Mouse (Mus musculus) heart, embryonic 14.5 days (tissue): Measurements from ENCODE around the gene P2rx5. TPM values are rescaled to one million over a fixed set of nuclear protein-coding genes. Genes with fewer than 3 reads are reported as not detected.

ENCODE experiments used
- ATAC-seq: fragments of 200-750 bp; cut with Nextera tagmentation; 2 replicates; pipeline ENCODE4 v1.8.0; 2017; ENCODE audit warnings: low read depth, moderate TSS enrichment; ENCODE audit not compliant: insufficient number of reproducible peaks, insufficient read depth, low FRiP score
- H3K27ac ChIP-seq, 2 experiments: fragments of 200-500 bp in 1 of 2; fragments of 300-500 bp in 1 of 2; sonication (generic) in 1 of 2; replicated peaks in 1 of 2; 2 replicates each; pipeline ENCODE4 v1.5.1; 2012 to 2014; ENCODE audit warnings: low read depth in 2 of 2, low read length in 2 of 2, control low read depth in 1 of 2, mild to moderate bottlenecking in 1 of 2, mixed read lengths in 1 of 2; ENCODE audit not compliant: control insufficient read depth in 1 of 2, insufficient read depth in 1 of 2
- H3K27me3 ChIP-seq: fragments of 300-500 bp; sonication (generic); 2 replicates; pipeline ENCODE4 v1.6.1; 2014; ENCODE audit warnings: mild to moderate bottlenecking, low read length, control low read depth; ENCODE audit not compliant: control insufficient read depth, insufficient read depth
- H3K36me3 ChIP-seq: fragments of 300-500 bp; sonication (generic); 2 replicates; pipeline ENCODE4 v1.6.1; 2014; ENCODE audit warnings: mild to moderate bottlenecking, control low read depth, low read length, mixed read lengths; ENCODE audit not compliant: control insufficient read depth, insufficient read depth
- H3K4me1 ChIP-seq, 2 experiments: fragments of 200-500 bp in 1 of 2; fragments of 300-500 bp in 1 of 2; sonication (generic) in 1 of 2; 2 replicates each; pipeline ENCODE4 v1.6.1; 2012 to 2014; ENCODE audit warnings: low read length in 2 of 2, control low read depth in 1 of 2, mixed read lengths in 1 of 2; ENCODE audit not compliant: control insufficient read depth in 2 of 2, insufficient read depth in 2 of 2
- H3K4me2 ChIP-seq: fragments of 300-500 bp; sonication (generic); 2 replicates; pipeline ENCODE4 v1.6.1; 2014; ENCODE audit warnings: mild to moderate bottlenecking, low read length
- H3K4me3 ChIP-seq, 2 experiments: fragments of 200-500 bp in 1 of 2; fragments of 300-500 bp in 1 of 2; sonication (generic) in 1 of 2; 2 replicates each; pipeline ENCODE4 v1.5.1; 2012 to 2014; ENCODE audit warnings: low read length in 2 of 2, mild to moderate bottlenecking in 2 of 2, control low read depth in 1 of 2, low read depth in 1 of 2, moderate library complexity in 1 of 2; ENCODE audit not compliant: control insufficient read depth in 1 of 2, insufficient read depth in 1 of 2
- H3K9ac ChIP-seq: fragments of 300-500 bp; sonication (generic); 2 replicates; pipeline ENCODE4 v1.6.1; 2014; ENCODE audit warnings: mild to moderate bottlenecking, low read length
- H3K9me3 ChIP-seq: fragments of 300-500 bp; sonication (generic); 2 replicates; pipeline ENCODE4 v1.6.1; 2016; ENCODE audit warnings: low read length, control low read depth; ENCODE audit not compliant: control insufficient read depth
- WGBS: fragments of 180-500 bp; shearing (Covaris S2); extraction: QIAGEN DNeasy Blood & Tissue Kit; methylation state at CpG from one replicate; pipeline ENCODE4 v1.1.7; 2014; 5-methylcytosine and 5-hydroxymethylcytosine counted together
- polyA plus RNA-seq: library from polyadenylated mRNA; unstranded; fragments of >200 nt; fragmentation: Nextera tagmentation; extraction: Ambion mirVana; gene quantifications from 2 replicates; pipeline ENCODE4 v1.2.1, GENCODE M21; 2014

Gene P2rx5
- polyA plus RNA-seq = 1.3 and 1.6 TPM in 2 replicates

GRCm38 (mm10) chr11:73159957-73160810 is at the start of gene P2rx5:
P2rx5 (plus strand) TSS chr11:73160421.
- Histone ChIP-seq H3K4me3 (peak within 1 kb of the TSS; percentile 43 to 55), H3K27me3 (peaks cover 16% of the 10 kb centered on the region), H3K9me3 (no peaks in the 10 kb centered on the region), H3K4me2 (peak within 1 kb of the TSS; percentile 94), H3K9ac (peak within 1 kb of the TSS; percentile 76), H3K27ac (peak within 1 kb of the TSS; percentile 11 to 67; a peak in 3 of 4 replicates), H3K4me1 (peaks cover 3 to 17% of the 10 kb centered on the region in 2 experiments), H3K36me3 (no peaks in the 10 kb centered on the region)
- ATAC-seq = peak; percentile 72
- 3% methylated on average over 49 of the region's 49 CpGs for WGBS

GRCm38 (mm10) chr11:73111414-73111813 is 48.8 kb upstream of the P2rx5 start:
- H3K9me3 ChIP-seq = no peaks in the 10 kb centered on the region
- H3K9ac ChIP-seq = no peak overlapping the region
- H3K27me3 ChIP-seq = no peaks in the 10 kb centered on the region
- 73% methylated on average over 6 of the region's 6 CpGs for WGBS
- no peak for ATAC-seq
- peaks cover 10 to 18% of the 10 kb centered on the region in 2 experiments for H3K4me1 ChIP-seq
- no peaks in the 10 kb centered on the region for H3K36me3 ChIP-seq
- H3K4me2 ChIP-seq = no peak overlapping the region
- H3K27ac ChIP-seq = no peak overlapping the region
- no peak overlapping the region for H3K4me3 ChIP-seq

GRCm38 (mm10) chr11:73126495-73126894 is 33.7 kb upstream of the P2rx5 start:
- ATAC-seq = no peak
- H3K9ac ChIP-seq = no peak overlapping the region
- H3K4me2 ChIP-seq = no peak overlapping the region
- H3K27me3 ChIP-seq = no peaks in the 10 kb centered on the region
- WGBS = 85% methylated on average over 6 of the region's 6 CpGs
- H3K4me3 ChIP-seq = no peak overlapping the region
- H3K4me1 ChIP-seq = 0 out of 4 replicates have a peak, but pooled peaks cover 0 to 2% of the 10 kb centered on the region in 2 experiments
- no peaks in the 10 kb centered on the region for H3K9me3 ChIP-seq
- no peak overlapping the region for H3K27ac ChIP-seq
- peaks cover 7% of the 10 kb centered on the region; the same call in 1 of the 2 replicates for H3K36me3 ChIP-seq

GRCm38 (mm10) chr11:73131020-73131419 is 29.2 kb upstream of the P2rx5 start:
- Histone ChIP-seq H3K4me1 (peaks cover 3 to 16% of the 10 kb centered on the region in 2 experiments; a peak in 3 of 4 replicates), H3K27me3 (no peaks in the 10 kb centered on the region), H3K9ac (no peak overlapping the region), H3K4me3 (no peak overlapping the region), H3K4me2 (no peak overlapping the region), H3K9me3 (no peaks in the 10 kb centered on the region), H3K36me3 (peaks cover 27% of the 10 kb centered on the region), H3K27ac (no peak overlapping the region)
- 66% methylated on average over 7 of the region's 7 CpGs for WGBS
- ATAC-seq = no peak

GRCm38 (mm10) chr11:73132999-73133398 is 27.2 kb upstream of the P2rx5 start:
- Histone ChIP-seq H3K4me3 (no peak overlapping the region), H3K27me3 (no peaks in the 10 kb centered on the region), H3K4me1 (peaks cover 7 to 27% of the 10 kb centered on the region in 2 experiments), H3K9ac (no peak overlapping the region), H3K27ac (no peak overlapping the region), H3K36me3 (peaks cover 27% of the 10 kb centered on the region), H3K9me3 (no peaks in the 10 kb centered on the region), H3K4me2 (no peak overlapping the region)
- ATAC-seq = no peak
- 89% methylated on average over 6 of the region's 6 CpGs for WGBS

- peak overlapping the region; percentile 87 for H3K4me2 ChIP-seq
- no peak overlapping the region for H3K4me3 ChIP-seq
- WGBS = 90% methylated on average over 5 of the region's 5 CpGs
- H3K27ac ChIP-seq = no peak overlapping the region
- H3K9me3 ChIP-seq = no peaks in the 10 kb centered on the region
- no peaks in the 10 kb centered on the region for H3K27me3 ChIP-seq
- H3K4me1 ChIP-seq = peaks cover 7 to 30% of the 10 kb centered on the region in 2 experiments
- H3K9ac ChIP-seq = no peak overlapping the region
- peaks cover 27% of the 10 kb centered on the region for H3K36me3 ChIP-seq
- ATAC-seq = no peak
Observed at GRCm38 (mm10) chr11:73134222-73134621, 26.0 kb upstream of the P2rx5 start.

GRCm38 (mm10) chr11:73136587-73136986 is 23.6 kb upstream of the P2rx5 start:
- Histone ChIP-seq H3K4me3 (peak overlapping the region; percentile 84 to 89; a peak in 3 of 4 replicates), H3K9ac (peak overlapping the region; percentile 86), H3K27ac (0 out of 4 replicates have a peak overlapping the region, but pooled peaks of 1 of the 2 experiments have one; percentile 6), H3K9me3 (no peaks in the 10 kb centered on the region), H3K4me2 (peak overlapping the region; percentile 87), H3K4me1 (peaks cover 7 to 28% of the 10 kb centered on the region in 2 experiments), H3K27me3 (no peaks in the 10 kb centered on the region), H3K36me3 (peaks cover 23% of the 10 kb centered on the region)
- 71% methylated on average over 6 of the region's 6 CpGs for WGBS
- no peak for ATAC-seq
